Comparison of ENCODE assay signal across 16 mouse cellular contexts in genomic region chr14:94209975-94210374, GRCm38 (mm10).
"Had no signal": no experiment of that assay in that cellular context is flagged by ENCODE, and none has a peak within 500 bp of the region (broad histone marks: within the 10 kb centered on the region; RNA-seq: fewer than 3 reads in every experiment).

No protein-coding gene starts in this region.

- H3K9ac ChIP-seq: neural tube, embryonic 13.5 days; neural tube, embryonic 15.5 days; stomach, embryonic 15.5 days had no signal

- H3K9me3 ChIP-seq: neural tube, embryonic 13.5 days; neural tube, embryonic 15.5 days; stomach, embryonic 15.5 days had no signal

- DNase-seq: retina, postnatal 1 day; right cerebral cortex, adult 18-20 months; right cerebral cortex, postnatal 14 days; right cerebral cortex, postnatal 25 days; right cerebral cortex, postnatal 4 days; spleen, adult 18-20 months; thymus, adult 18-20 months; thymus, adult 2 months; thymus, postnatal 14 days; thymus, postnatal 25 days; thymus, postnatal 36 days; thymus, postnatal 4 days had no signal

- H3K27me3 ChIP-seq: neural tube, embryonic 13.5 days; neural tube, embryonic 15.5 days; stomach, embryonic 15.5 days had no signal

- H3K4me2 ChIP-seq: neural tube, embryonic 13.5 days; neural tube, embryonic 15.5 days; stomach, embryonic 15.5 days had no signal

- H3K27ac ChIP-seq: neural tube, embryonic 13.5 days; neural tube, embryonic 15.5 days; stomach, embryonic 15.5 days; stomach, postnatal 0 days had no signal

- H3K4me3 ChIP-seq: neural tube, embryonic 13.5 days; neural tube, embryonic 15.5 days; stomach, embryonic 15.5 days had no signal

- H3K36me3 ChIP-seq: neural tube, embryonic 13.5 days; neural tube, embryonic 15.5 days; stomach, embryonic 15.5 days had no signal

- H3K4me1 ChIP-seq: neural tube, embryonic 13.5 days; neural tube, embryonic 15.5 days; stomach, embryonic 15.5 days had no signal
